Mouse (Mus musculus): Measurements from ENCODE around the gene Rgs7bp.

GRCm38 (mm10) chr13:105011300-105011699 lies 43.4 kb downstream of the Rgs7bp start:
- no peak for TF ChIP-seq CTCF (conservative IDR thresholded peaks at IDR 0.05; ENCODE audit: low read length)
- no peak for TF ChIP-seq NANOG (IDR thresholded peaks at IDR 0.05; ENCODE audit: borderline replicate concordance, low read length)
- TF ChIP-seq POU5F1 (IDR thresholded peaks at IDR 0.05; ENCODE audit: borderline replicate concordance, low read length): no peak
